Mouse (Mus musculus) liver, adult 2 months (tissue): Measurements from ENCODE around the gene Stat1.

Source experiments
- CTCF ChIP-seq: fragments of 200-500 bp; IDR thresholded peaks from 2 replicates; pipeline ENCODE4 v1.5.1; 2011; ENCODE audit warnings: low read depth, low read length, control low read depth
- POLR2A ChIP-seq: fragments of 200-500 bp; IDR thresholded peaks from 2 replicates; pipeline ENCODE4 v1.6.1; 2011; ENCODE audit warnings: low read length, control low read depth; ENCODE audit not compliant: insufficient read depth; ENCODE audit errors: extremely low read depth

- no peak for TF ChIP-seq CTCF
- no peak for TF ChIP-seq POLR2A
Observed at GRCm38 (mm10) chr1:52107206-52107605, 12.0 kb upstream of the Stat1 start.
